Mouse (Mus musculus): ENCODE measurements around the gene Rara.

The Rara gene

GRCm38 (mm10) chr11:98927438-98928076, at the start of gene Rara:
Gene Rara, plus strand, starts transcription at chr11:98927818.
- no peak for TF ChIP-seq GATA4 (IDR thresholded peaks at IDR 0.05; ENCODE audit: insufficient replicate concordance, low read length)

- TF ChIP-seq GATA4 (IDR thresholded peaks at IDR 0.05; ENCODE audit: insufficient replicate concordance, low read length), result no peak
Observed at GRCm38 (mm10) chr11:98887703-98888102, 39.9 kb upstream of the Rara start.

GRCm38 (mm10) chr11:98889077-98889476, 38.5 kb upstream of the Rara start:
- TF ChIP-seq GATA4 (IDR thresholded peaks at IDR 0.05; ENCODE audit: insufficient replicate concordance, low read length), result no peak

- no peak for TF ChIP-seq GATA4 (IDR thresholded peaks at IDR 0.05; ENCODE audit: insufficient replicate concordance, low read length)
Observed at GRCm38 (mm10) chr11:98889977-98890376, 37.6 kb upstream of the Rara start.

GRCm38 (mm10) chr11:98892426-98892825, 35.2 kb upstream of the Rara start:
- no peak for TF ChIP-seq GATA4 (IDR thresholded peaks at IDR 0.05; ENCODE audit: insufficient replicate concordance, low read length)

- TF ChIP-seq GATA4 (IDR thresholded peaks at IDR 0.05; ENCODE audit: insufficient replicate concordance, low read length), result no peak
Observed at GRCm38 (mm10) chr11:98900529-98901125, 27.0 kb upstream of the Rara start.

- TF ChIP-seq GATA4 (IDR thresholded peaks at IDR 0.05; ENCODE audit: insufficient replicate concordance, low read length), result no peak
Observed at GRCm38 (mm10) chr11:98902621-98903245, 24.9 kb upstream of the Rara start.

- no peak for TF ChIP-seq GATA4 (IDR thresholded peaks at IDR 0.05; ENCODE audit: insufficient replicate concordance, low read length)
Observed at GRCm38 (mm10) chr11:98904577-98904976, 23.0 kb upstream of the Rara start.

- no peak for TF ChIP-seq GATA4 (IDR thresholded peaks at IDR 0.05; ENCODE audit: insufficient replicate concordance, low read length)
Observed at GRCm38 (mm10) chr11:98905033-98905432, 22.6 kb upstream of the Rara start.

- no peak for TF ChIP-seq GATA4 (IDR thresholded peaks at IDR 0.05; ENCODE audit: insufficient replicate concordance, low read length)
Observed at GRCm38 (mm10) chr11:98905583-98905982, 22.0 kb upstream of the Rara start.

- no peak for TF ChIP-seq GATA4 (IDR thresholded peaks at IDR 0.05; ENCODE audit: insufficient replicate concordance, low read length)
Observed at GRCm38 (mm10) chr11:98907063-98907436, 20.6 kb upstream of the Rara start.

GRCm38 (mm10) chr11:98907437-98908173, 20.0 kb upstream of the Rara start, which contains the start of gene Cdc6:
Gene Cdc6, plus strand, starts transcription at chr11:98907801.
- TF ChIP-seq GATA4 (IDR thresholded peaks at IDR 0.05; ENCODE audit: insufficient replicate concordance, low read length), result no peak; the same call in 1 of the 2 replicates

GRCm38 (mm10) chr11:98909654-98910053, 18.0 kb upstream of the Rara start:
- TF ChIP-seq GATA4 (IDR thresholded peaks at IDR 0.05; ENCODE audit: insufficient replicate concordance, low read length), result no peak

GRCm38 (mm10) chr11:98910415-98910814, 17.2 kb upstream of the Rara start:
- no peak for TF ChIP-seq GATA4 (IDR thresholded peaks at IDR 0.05; ENCODE audit: insufficient replicate concordance, low read length)

GRCm38 (mm10) chr11:98911498-98911897, 16.1 kb upstream of the Rara start:
- no peak for TF ChIP-seq GATA4 (IDR thresholded peaks at IDR 0.05; ENCODE audit: insufficient replicate concordance, low read length)

GRCm38 (mm10) chr11:98914196-98914595, 13.4 kb upstream of the Rara start:
- no peak for TF ChIP-seq GATA4 (IDR thresholded peaks at IDR 0.05; ENCODE audit: insufficient replicate concordance, low read length)
